Mouse (Mus musculus): Measurements from ENCODE around the gene Poglut1.

The Poglut1 gene

DNA sequence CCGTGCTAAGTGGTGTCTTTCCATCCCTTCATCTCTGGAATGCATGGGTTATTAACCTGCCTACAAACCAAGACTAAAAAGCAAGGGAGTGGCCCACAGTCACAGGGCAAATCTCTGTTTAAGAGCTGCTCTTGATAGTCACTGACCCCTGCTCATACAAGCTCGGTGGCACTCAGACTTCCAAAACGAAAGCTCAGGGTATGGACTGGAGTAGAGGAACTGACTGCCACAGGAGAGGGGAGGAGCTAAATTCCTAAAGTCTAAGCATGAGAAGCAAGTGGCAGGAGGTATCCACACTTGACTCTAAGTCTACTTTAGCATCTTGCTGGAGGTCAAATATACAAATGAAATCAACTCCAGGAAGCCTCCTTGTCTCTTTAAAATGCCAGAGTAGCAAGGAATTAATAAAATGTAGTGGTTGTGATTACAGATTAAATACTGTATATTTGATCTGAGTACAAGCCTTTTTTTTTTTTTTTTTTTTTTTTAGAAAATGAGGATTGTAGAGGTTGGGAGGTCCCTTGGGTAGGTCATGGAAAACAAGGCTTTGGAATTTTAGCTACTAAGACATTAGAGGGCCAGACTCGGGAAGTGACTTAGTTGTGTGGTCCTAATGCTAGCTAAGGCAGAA, 74.3 kb downstream of the Poglut1 start:
- no peak for DNase-seq (ENCODE audit: low read depth, low spot score)

All from embryo, embryonic 11.5 days (tissue).